Mouse (Mus musculus): ENCODE data around the gene Dmac2. TPM values are rescaled to one million over a fixed set of nuclear protein-coding genes. Genes with fewer than 3 reads are reported as not detected.
A peak's percentile ranks its signal among the peaks of the same experiment; 100 is the strongest.

The Dmac2 gene
- polyA plus RNA-seq, 1 experiment from 2014 or later: 7.9 TPM

DNA sequence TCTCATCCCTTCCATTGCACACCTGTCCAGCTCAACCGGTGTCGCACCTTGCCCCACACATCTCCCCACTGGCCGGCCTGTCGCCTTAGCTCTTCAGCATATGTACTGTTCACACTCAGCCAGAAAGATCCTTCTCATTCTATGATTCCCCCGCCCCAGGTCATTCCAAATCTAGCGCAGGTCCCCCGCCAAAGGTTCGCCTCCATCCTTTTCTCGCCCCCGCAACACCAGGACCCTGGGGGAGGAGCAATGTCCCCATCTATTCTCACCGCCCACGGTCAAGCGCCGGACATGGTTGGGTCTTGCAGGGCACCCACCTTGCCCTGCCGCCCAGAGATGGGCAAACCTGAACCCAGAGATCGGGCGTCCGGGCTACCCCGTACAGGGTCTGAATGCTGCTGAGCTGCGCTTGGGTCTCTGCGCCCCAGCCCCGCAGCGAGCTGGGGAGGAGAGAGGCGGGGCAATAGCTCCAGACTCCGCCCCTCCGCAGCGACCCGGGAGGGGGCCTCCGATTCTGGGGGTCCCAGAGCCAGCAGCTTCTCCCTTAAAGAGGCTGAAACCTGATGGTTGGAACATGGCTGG lies 55.6 kb downstream of the Dmac2 start, which contains the start of gene Tmem91:
Tmem91 (minus strand) TSS at position 448 of the 582 bp plus-strand sequence.
- no peak for ATAC-seq (ENCODE audit: insufficient read depth)
- peaks cover 41% of the 10 kb centered on the region for H3K27me3 ChIP-seq
- no peak within 1 kb of the TSS for H3K27ac ChIP-seq (replicated peaks)
- peak within 1 kb of the TSS; percentile 66 for H3K4me2 ChIP-seq
- H3K9me3 ChIP-seq (replicated peaks): no peaks in the 10 kb centered on the region
- WGBS (ENCODE audit: insufficient replicate concordance): 1% methylated on average over 29 of the region's 29 CpGs
- peak within 1 kb of the TSS; percentile 39 for H3K4me3 ChIP-seq (replicated peaks)
- H3K4me1 ChIP-seq (replicated peaks): peaks cover 26% of the 10 kb centered on the region
- H3K36me3 ChIP-seq (replicated peaks): no peaks in the 10 kb centered on the region
- H3K9ac ChIP-seq: no peak within 1 kb of the TSS

Other genes starting within 250 kb of the Dmac2 start
- 0.24 TPM in 1 of 2 replicates, not detected in the other for gene Cnfn, start 249.7 kb upstream of the Dmac2 start, polyA plus RNA-seq (2015; fragmentation: Nextera tagmentation; extraction: Ambion mirVana)
- gene Lipe, start 220.7 kb upstream of the Dmac2 start, polyA plus RNA-seq (2015; fragmentation: Nextera tagmentation; extraction: Ambion mirVana): 3.4 and 3.8 TPM in 2 replicates
- not detected in 2 replicates for gene Cxcl17, start 206.5 kb upstream of the Dmac2 start, polyA plus RNA-seq (2015; fragmentation: Nextera tagmentation; extraction: Ambion mirVana)
- 11.1 and 13.0 TPM in 2 replicates for gene Ceacam1, start 141.8 kb upstream of the Dmac2 start, polyA plus RNA-seq (2015; fragmentation: Nextera tagmentation; extraction: Ambion mirVana)
- not detected in 2 replicates for gene Ceacam2, start 79.6 kb upstream of the Dmac2 start, polyA plus RNA-seq (2015; fragmentation: Nextera tagmentation; extraction: Ambion mirVana)
- 0.38 and 0.60 TPM in 2 replicates for gene Erich4, start 3.5 kb upstream of the Dmac2 start, polyA plus RNA-seq (2015; fragmentation: Nextera tagmentation; extraction: Ambion mirVana)
- gene B3gnt8, start 7.2 kb downstream of the Dmac2 start, polyA plus RNA-seq (2015; fragmentation: Nextera tagmentation; extraction: Ambion mirVana): 2.7 and 2.8 TPM in 2 replicates
- 30.2 and 39.3 TPM in 2 replicates for gene Bckdha, start 39.6 kb downstream of the Dmac2 start, polyA plus RNA-seq (2015; fragmentation: Nextera tagmentation; extraction: Ambion mirVana)
- 46.1 and 50.8 TPM in 2 replicates for gene Exosc5, start 39.8 kb downstream of the Dmac2 start, polyA plus RNA-seq (2015; fragmentation: Nextera tagmentation; extraction: Ambion mirVana)
- gene Tmem91, start 55.8 kb downstream of the Dmac2 start, polyA plus RNA-seq (2015; fragmentation: Nextera tagmentation; extraction: Ambion mirVana): 0.96 and 1.0 TPM in 2 replicates
- 19.9 and 23.2 TPM in 2 replicates for gene B9d2, start 61.4 kb downstream of the Dmac2 start, polyA plus RNA-seq (2015; fragmentation: Nextera tagmentation; extraction: Ambion mirVana)
- 5.0 and 6.0 TPM in 2 replicates for gene Tgfb1, start 67.6 kb downstream of the Dmac2 start, polyA plus RNA-seq (2015; fragmentation: Nextera tagmentation; extraction: Ambion mirVana)
- 9.7 and 10.6 TPM in 2 replicates for gene Ccdc97, start 99.7 kb downstream of the Dmac2 start, polyA plus RNA-seq (2015; fragmentation: Nextera tagmentation; extraction: Ambion mirVana)
- 26.8 and 28.0 TPM in 2 replicates for gene Hnrnpul1, start 135.3 kb downstream of the Dmac2 start, polyA plus RNA-seq (2015; fragmentation: Nextera tagmentation; extraction: Ambion mirVana)
- 18.1 and 22.2 TPM in 2 replicates for gene Axl, start 169.3 kb downstream of the Dmac2 start, polyA plus RNA-seq (2015; fragmentation: Nextera tagmentation; extraction: Ambion mirVana)
- 0.46 TPM in 2 replicates for gene Cyp2s1, start 197.5 kb downstream of the Dmac2 start, polyA plus RNA-seq (2015; fragmentation: Nextera tagmentation; extraction: Ambion mirVana)

All from liver, embryonic 15.5 days (tissue).